Mouse (Mus musculus): ENCODE measurements at regions not wholly inside any gene's neighbourhood (a gene's known extent, or its start where the extent isn't known, plus 50 kb on each side); places are given as distances from the start of the nearest gene placed in this dataset.

DNA sequence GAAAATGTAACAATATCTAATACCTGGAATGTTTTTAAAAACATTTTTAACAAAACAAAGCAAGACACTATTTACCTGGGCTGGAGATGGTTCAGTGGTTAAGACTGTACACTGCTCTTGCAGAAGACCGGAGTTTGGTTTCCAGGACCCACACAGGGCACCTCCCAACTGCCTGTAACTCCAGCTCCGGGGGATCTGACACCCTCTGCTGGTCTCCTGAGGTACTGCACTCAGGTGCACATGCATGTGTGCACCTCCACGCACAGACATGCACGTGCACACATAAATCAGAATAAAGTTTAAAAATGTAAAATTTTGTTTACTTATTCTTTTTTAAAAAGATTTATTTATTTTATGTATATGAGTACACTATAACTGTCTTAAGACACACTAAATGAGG is 70.4 kb upstream of the Tbx5 start:
- TF ChIP-seq CTCF (IDR thresholded peaks at IDR 0.05; ENCODE audit: low read depth, low read length), result no peak
- no peak for TF ChIP-seq GATA1 (IDR thresholded peaks at IDR 0.05; ENCODE audit: borderline replicate concordance, low read length)
- no peak for TF ChIP-seq GATA2 (IDR thresholded peaks at IDR 0.05; ENCODE audit: borderline replicate concordance, low read depth, low read length)
